Mouse (Mus musculus) ES-E14 (cell line): Measurements from ENCODE around the gene Rassf6. TPM values are rescaled to one million over a fixed set of nuclear protein-coding genes. Genes with fewer than 3 reads are reported as not detected.

Source experiments
- DNase-seq: peaks from one replicate; pipeline ENCODE4 v3.0.0-alpha.2; 2013; ENCODE audit warnings: low read depth, low spot score
- H3K27ac ChIP-seq: 2 replicates; pipeline ENCODE4 v1.5.1; 2012; ENCODE audit warnings: low read depth, mild to moderate bottlenecking, low read length, moderate library complexity, mixed read lengths; ENCODE audit not compliant: poor library complexity, insufficient read depth, severe bottlenecking
- H3K36me3 ChIP-seq: 2 replicates; pipeline ENCODE4 v1.6.1; 2012; ENCODE audit warnings: mild to moderate bottlenecking, low read length, moderate library complexity, mixed read lengths; ENCODE audit not compliant: control insufficient read depth, poor library complexity, insufficient read depth, severe bottlenecking
- H3K4me1 ChIP-seq, 2 experiments: fragments of 150-350 bp in 1 of 2; sonication (generic) in 1 of 2; 2 replicates each; pipeline ENCODE4 v1.6.1; 2012; ENCODE audit warnings: low read length in 2 of 2, mild to moderate bottlenecking in 1 of 2, mixed read lengths in 1 of 2; ENCODE audit not compliant: control insufficient read depth in 2 of 2, insufficient read depth in 2 of 2, poor library complexity in 1 of 2
- H3K4me3 ChIP-seq, 2 experiments: fragments of 150-350 bp in 1 of 2; sonication (generic) in 1 of 2; 2 replicates each; pipeline ENCODE4 v1.5.1; 2012; ENCODE audit warnings: low read length in 2 of 2, low read depth in 1 of 2, mild to moderate bottlenecking in 1 of 2, mixed read lengths in 1 of 2; ENCODE audit not compliant: insufficient read depth in 1 of 2, poor library complexity in 1 of 2, severe bottlenecking in 1 of 2
- H3K9ac ChIP-seq: 2 replicates; pipeline ENCODE4 v1.6.1; 2012; ENCODE audit warnings: low read depth, mild to moderate bottlenecking, low read length, mixed read lengths; ENCODE audit not compliant: poor library complexity, insufficient read depth, severe bottlenecking
- H3K9me3 ChIP-seq: fragments of 150-350 bp; sonication (generic); 2 replicates; pipeline ENCODE4 v1.6.1; 2012; ENCODE audit warnings: low read depth, mild to moderate bottlenecking, low read length; ENCODE audit not compliant: control insufficient read depth, insufficient read depth
- CHD2 ChIP-seq: IDR thresholded peaks from 2 replicates; pipeline ENCODE4 v1.6.1; 2014; ENCODE audit warnings: mild to moderate bottlenecking, low read depth, low read length, inconsistent platforms
- HCFC1 ChIP-seq: IDR thresholded peaks from 2 replicates; pipeline ENCODE4 v1.6.1; 2012; ENCODE audit warnings: low read length, inconsistent platforms, borderline replicate concordance; ENCODE audit not compliant: insufficient read depth
- MAFK ChIP-seq: IDR thresholded peaks from 2 replicates; pipeline ENCODE4 v1.6.1; 2014; ENCODE audit warnings: mild to moderate bottlenecking, low read depth, low read length, inconsistent platforms; ENCODE audit not compliant: insufficient read depth
- ZC3H11A ChIP-seq: IDR thresholded peaks from 2 replicates; pipeline ENCODE4 v1.6.1; 2012; ENCODE audit warnings: low read depth, mild to moderate bottlenecking, inconsistent platforms, low read length, borderline replicate concordance
- ZNF384 ChIP-seq: IDR thresholded peaks from 2 replicates; pipeline ENCODE4 v1.6.1; 2012; ENCODE audit warnings: low read depth, low read length, inconsistent platforms
- in situ Hi-C, 2 experiments: fragments of 600-800 bp; cut with MboI; formaldehyde crosslinking; loops; one replicate each; pipeline ENCODE4 v1.15.1; 2025; ENCODE audit warnings: low sequenced_read_pairs in 2 of 2, inconsistent platforms in 1 of 2; ENCODE audit not compliant: unreplicated experiment in 2 of 2
- total RNA-seq: library from RNA; depleted of rRNA; stranded (reverse); fragments of 300-350 nt; gene quantifications from 2 replicates; pipeline ENCODE4 v1.2.3, GENCODE M21; 2012

Gene Rassf6
- total RNA-seq, 1 experiment, result 1.7 TPM

DNA sequence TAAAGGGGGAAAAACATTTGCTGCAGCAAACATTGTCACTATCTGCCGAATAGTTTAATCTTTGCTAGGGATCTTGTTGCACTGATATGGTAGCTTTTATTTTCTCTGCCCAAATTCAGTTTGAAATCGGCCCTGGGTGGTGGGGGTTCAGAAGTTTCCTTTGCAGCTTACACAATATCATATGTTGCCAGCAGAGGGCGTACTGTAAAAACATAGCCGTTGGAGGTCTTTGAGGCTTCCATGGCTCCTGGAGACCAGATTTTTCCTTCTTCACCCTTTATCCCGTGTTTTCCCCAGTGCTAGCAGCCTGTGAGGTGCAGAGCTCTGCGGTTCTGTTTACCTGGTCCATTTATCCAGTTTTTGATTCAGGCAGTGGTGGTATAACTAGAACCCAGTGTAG, 39.0 kb downstream of the Rassf6 start:
- no peaks in the 10 kb centered on the region for H3K9me3 ChIP-seq
- no peak overlapping the region for H3K4me3 ChIP-seq
- no peaks in the 10 kb centered on the region for H3K4me1 ChIP-seq
- TF ChIP-seq HCFC1, result no peak
- no peak for TF ChIP-seq MAFK
- no peak for TF ChIP-seq ZNF384
- TF ChIP-seq CHD2, result no peak
- no peak for TF ChIP-seq ZC3H11A
- H3K36me3 ChIP-seq, result no peaks in the 10 kb centered on the region
- in situ Hi-C loops, result no loop called here
- DNase-seq, result peak; percentile 42
- no peak overlapping the region for H3K9ac ChIP-seq
- H3K27ac ChIP-seq, result no peak overlapping the region

DNA sequence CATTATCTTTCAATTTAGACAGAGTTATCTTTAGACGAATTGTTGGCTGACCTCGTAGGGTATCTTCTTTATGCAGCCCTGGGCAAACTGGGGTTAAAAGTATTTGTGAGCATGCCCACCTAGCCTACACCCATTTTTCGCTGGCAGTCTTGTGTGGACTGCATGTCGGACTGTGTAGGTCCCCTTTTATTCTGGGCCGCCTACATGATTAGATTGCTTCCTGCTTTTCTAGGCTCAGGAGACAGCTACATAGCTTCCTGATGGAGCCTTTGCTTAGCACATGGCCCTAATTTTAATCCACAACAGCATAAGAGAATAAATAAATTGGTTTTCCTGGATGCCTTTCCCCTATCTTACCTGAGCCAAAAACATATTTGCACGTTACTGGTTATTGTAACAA, 44.3 kb downstream of the Rassf6 start:
- no peak for TF ChIP-seq MAFK
- TF ChIP-seq ZNF384, result no peak
- no peak for TF ChIP-seq ZC3H11A
- no peak overlapping the region for H3K9ac ChIP-seq
- no peaks in the 10 kb centered on the region for H3K4me1 ChIP-seq
- H3K36me3 ChIP-seq, result no peaks in the 10 kb centered on the region
- H3K4me3 ChIP-seq, result no peak overlapping the region
- no peaks in the 10 kb centered on the region for H3K9me3 ChIP-seq
- no peak for DNase-seq
- no peak overlapping the region for H3K27ac ChIP-seq
- in situ Hi-C loops, result loop anchor here in 1 of 2 experiments (25.0 kb wide), 1 partner anchor 384 kb away; the partner anchor contains the start of gene Cox18

DNA sequence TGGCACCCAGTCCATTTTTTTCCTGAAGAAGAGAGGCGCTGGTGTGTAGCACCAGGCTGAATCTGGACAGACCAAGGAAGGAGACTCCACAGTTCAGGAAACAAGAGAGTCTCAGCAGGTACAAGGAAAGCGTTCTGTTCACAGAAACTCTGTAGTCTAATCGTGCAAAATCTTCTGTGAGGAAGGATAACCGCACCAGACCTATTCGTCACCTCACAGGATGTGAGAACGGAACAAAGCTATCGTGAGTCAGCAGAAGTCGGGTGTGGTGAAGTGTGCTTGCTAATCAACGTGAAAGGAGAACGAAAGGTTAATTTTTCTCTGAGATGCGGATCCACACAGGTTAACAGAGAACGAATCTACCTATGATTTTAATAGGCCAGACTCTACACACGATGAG, 45.5 kb downstream of the Rassf6 start:
- Histone ChIP-seq H3K27ac (no peak overlapping the region), H3K36me3 (no peaks in the 10 kb centered on the region), H3K4me1 (no peaks in the 10 kb centered on the region), H3K9ac (no peak overlapping the region), H3K4me3 (no peak overlapping the region), H3K9me3 (no peaks in the 10 kb centered on the region)
- in situ Hi-C loops, result loop anchor here in 1 of 2 experiments (25.0 kb wide), 1 partner anchor 383 kb away; the partner anchor contains the start of gene Cox18
- no peak for TF ChIP-seq CHD2
- TF ChIP-seq ZC3H11A, result no peak
- no peak for TF ChIP-seq HCFC1
- TF ChIP-seq MAFK, result no peak
- no peak for TF ChIP-seq ZNF384
- no peak for DNase-seq

DNA sequence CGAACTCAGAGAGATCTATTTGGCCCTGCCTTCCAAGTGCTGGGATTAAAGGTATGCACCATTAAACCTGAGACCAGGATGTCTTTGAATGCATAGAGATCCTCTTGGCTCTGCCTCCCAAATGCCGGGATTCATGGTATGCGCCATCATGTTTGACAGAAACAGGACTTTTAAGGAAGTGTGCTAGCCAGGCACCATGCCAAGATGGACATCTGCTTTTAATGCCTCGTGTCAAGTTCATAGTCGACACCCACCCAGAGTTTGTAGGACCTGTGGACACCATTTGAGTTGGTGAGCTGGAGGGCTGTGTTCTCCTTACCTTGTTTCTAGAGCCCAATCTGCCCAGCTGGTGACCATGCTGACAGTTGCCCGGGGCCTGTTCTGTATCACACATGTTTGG, 48.5 kb downstream of the Rassf6 start:
- in situ Hi-C loops, result loop anchor here in 1 of 2 experiments (25.0 kb wide), 1 partner anchor 380 kb away; the partner anchor contains the start of gene Cox18
- H3K4me1 ChIP-seq, result no peaks in the 10 kb centered on the region
- no peak overlapping the region for H3K9ac ChIP-seq
- H3K27ac ChIP-seq, result no peak overlapping the region
- no peaks in the 10 kb centered on the region for H3K36me3 ChIP-seq
- TF ChIP-seq CHD2, result no peak
- no peak for TF ChIP-seq ZC3H11A
- TF ChIP-seq MAFK, result no peak
- TF ChIP-seq ZNF384, result no peak
- no peak for TF ChIP-seq HCFC1
- H3K9me3 ChIP-seq, result no peaks in the 10 kb centered on the region
- no peak for DNase-seq
- H3K4me3 ChIP-seq, result no peak overlapping the region

DNA sequence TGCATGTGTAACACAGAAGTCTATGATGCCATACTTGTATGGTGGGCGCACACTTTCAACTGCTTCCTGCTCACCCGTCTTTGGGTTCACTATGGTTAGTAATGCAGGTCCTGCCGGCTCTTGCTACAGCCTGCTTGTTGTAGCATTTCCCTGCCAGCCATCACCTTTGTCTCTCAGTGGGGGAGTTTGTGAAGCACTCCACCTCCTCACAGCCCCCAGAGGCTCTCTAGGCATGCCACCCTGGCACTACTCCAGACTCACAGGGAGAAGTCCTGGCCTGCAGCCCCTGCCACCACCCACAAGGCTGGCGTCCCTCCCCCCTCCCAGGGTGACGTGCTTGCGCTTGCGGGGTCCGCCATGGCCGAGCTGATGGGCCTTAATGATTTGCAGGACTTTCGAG, 49.8 kb downstream of the Rassf6 start:
- TF ChIP-seq HCFC1 (no peak), CHD2 (no peak), ZC3H11A (no peak), MAFK (no peak), ZNF384 (no peak)
- Histone ChIP-seq H3K4me3 (no peak overlapping the region), H3K27ac (no peak overlapping the region), H3K9me3 (no peaks in the 10 kb centered on the region), H3K9ac (no peak overlapping the region), H3K4me1 (no peaks in the 10 kb centered on the region), H3K36me3 (no peaks in the 10 kb centered on the region)
- in situ Hi-C loops, result loop anchor here in 1 of 2 experiments (25.0 kb wide), 1 partner anchor 378 kb away; the partner anchor contains the start of gene Cox18
- no peak for DNase-seq
